Mouse (Mus musculus) neural tube, embryonic 12.5 days (tissue): ENCODE results near the gene Deup1. TPM values are rescaled to one million over a fixed set of nuclear protein-coding genes. Genes with fewer than 3 reads are reported as not detected.

ENCODE experiments used
- ATAC-seq: fragments of 200-750 bp; cut with Nextera tagmentation; 2 replicates; pipeline ENCODE4 v1.8.0; 2017; ENCODE audit warnings: low read depth, mild to moderate bottlenecking, moderate TSS enrichment, moderate library complexity; ENCODE audit not compliant: low FRiP score
- H3K27ac ChIP-seq: fragments of 300-500 bp; sonication (generic); 2 replicates; pipeline ENCODE4 v1.5.1; 2016
- H3K27me3 ChIP-seq: fragments of 300-500 bp; sonication (generic); replicated peaks from 2 replicates; pipeline ENCODE4 v1.6.1; 2016; ENCODE audit warnings: mild to moderate bottlenecking
- H3K36me3 ChIP-seq: fragments of 300-500 bp; sonication (generic); 2 replicates; pipeline ENCODE4 v1.6.1; 2016; ENCODE audit warnings: mild to moderate bottlenecking
- H3K4me1 ChIP-seq: fragments of 300-500 bp; sonication (generic); 2 replicates; pipeline ENCODE4 v1.6.1; 2016
- H3K4me2 ChIP-seq: fragments of 300-500 bp; sonication (generic); replicated peaks from 2 replicates; pipeline ENCODE4 v1.6.1; 2016; ENCODE audit warnings: mild to moderate bottlenecking
- H3K4me3 ChIP-seq: fragments of 300-500 bp; sonication (generic); 2 replicates; pipeline ENCODE4 v1.5.1; 2016
- H3K9ac ChIP-seq: fragments of 300-500 bp; sonication (generic); 2 replicates; pipeline ENCODE4 v1.6.1; 2016; ENCODE audit warnings: mild to moderate bottlenecking
- H3K9me3 ChIP-seq: fragments of 300-500 bp; sonication (generic); 2 replicates; pipeline ENCODE4 v1.6.1; 2016; ENCODE audit warnings: mild to moderate bottlenecking
- WGBS: fragments of 180-500 bp; shearing (Covaris S2); methylation state at CpG from one replicate; pipeline ENCODE4 v1.1.7; 2016; 5-methylcytosine and 5-hydroxymethylcytosine counted together
- polyA plus RNA-seq: library from polyadenylated mRNA; unstranded; fragments of >200 nt; fragmentation: Nextera tagmentation; extraction: Ambion mirVana; gene quantifications from 2 replicates; pipeline ENCODE4 v1.2.1, GENCODE M21; 2016

Deup1 gene
- 0.16 and 0.31 TPM in 2 replicates for polyA plus RNA-seq

DNA sequence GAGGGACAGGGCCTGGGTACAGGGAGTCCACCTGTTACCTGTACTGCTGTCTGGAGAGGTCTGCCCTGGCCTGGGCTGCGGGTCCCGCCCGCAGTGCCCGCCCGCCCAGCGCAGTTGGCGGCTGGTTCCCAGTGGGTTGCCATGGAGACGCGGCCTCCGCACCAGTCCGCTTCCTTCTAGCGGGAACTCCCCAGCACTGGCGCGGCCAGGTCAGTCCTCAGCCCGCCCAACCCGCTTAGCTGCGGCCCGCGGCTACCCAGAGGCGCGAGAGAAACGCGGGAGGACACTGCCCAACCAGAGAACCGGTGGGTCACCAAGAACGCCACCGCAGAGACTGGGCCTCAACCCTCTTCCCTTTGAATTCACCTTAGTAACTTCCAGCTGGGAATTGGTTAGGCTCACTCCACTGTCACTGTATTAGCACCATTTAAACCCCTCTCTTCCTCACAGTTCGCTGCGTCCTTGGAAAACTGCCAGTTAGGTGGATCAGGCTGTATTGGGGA is at the start of gene Deup1:
Gene Deup1 (minus strand): TSS at position 149 of the 503 bp plus-strand sequence.
- Histone ChIP-seq H3K27ac (no peak within 1 kb of the TSS), H3K4me2 (peak within 1 kb of the TSS; percentile 79), H3K36me3 (no peaks in the 10 kb centered on the region), H3K9me3 (no peaks in the 10 kb centered on the region), H3K4me3 (peak within 1 kb of the TSS; percentile 31), H3K9ac (0 out of 2 replicates have a peak within 1 kb of the TSS, but pooled peaks have one; percentile 30), H3K4me1 (peaks cover 7% of the 10 kb centered on the region), H3K27me3 (peaks cover 5% of the 10 kb centered on the region; the same call in 1 of the 2 replicates)
- ATAC-seq, result peak; percentile 77
- 2% methylated on average over 28 of the region's 28 CpGs for WGBS

- Histone ChIP-seq H3K27ac (no peak overlapping the region), H3K4me1 (peaks cover 4% of the 10 kb centered on the region; the same call in 1 of the 2 replicates), H3K36me3 (no peaks in the 10 kb centered on the region), H3K4me2 (no peak overlapping the region), H3K27me3 (no peaks in the 10 kb centered on the region), H3K9ac (no peak overlapping the region), H3K9me3 (no peaks in the 10 kb centered on the region), H3K4me3 (no peak overlapping the region)
- WGBS, result 45% methylated on average over 1 of the region's 1 CpGs
- ATAC-seq, result no peak
Measured at GRCm38 (mm10) chr9:15672251-15672650, 44.5 kb upstream of the Deup1 start.

- H3K4me2 ChIP-seq, result no peak overlapping the region
- no peaks in the 10 kb centered on the region for H3K36me3 ChIP-seq
- no peak overlapping the region for H3K9ac ChIP-seq
- H3K27me3 ChIP-seq, result no peaks in the 10 kb centered on the region
- no peak overlapping the region for H3K4me3 ChIP-seq
- ATAC-seq, result peak; percentile 65
- peaks cover 4% of the 10 kb centered on the region; the same call in 1 of the 2 replicates for H3K4me1 ChIP-seq
- H3K27ac ChIP-seq, result no peak overlapping the region
- 18% methylated on average over 5 of the region's 5 CpGs for WGBS
- H3K9me3 ChIP-seq, result no peaks in the 10 kb centered on the region
Measured at GRCm38 (mm10) chr9:15670002-15670527, 42.3 kb upstream of the Deup1 start.

GRCm38 (mm10) chr9:15669452-15669851 is 41.7 kb upstream of the Deup1 start:
- Histone ChIP-seq H3K9me3 (no peaks in the 10 kb centered on the region), H3K36me3 (no peaks in the 10 kb centered on the region), H3K9ac (no peak overlapping the region), H3K27ac (no peak overlapping the region), H3K27me3 (no peaks in the 10 kb centered on the region), H3K4me1 (peaks cover 4% of the 10 kb centered on the region; the same call in 1 of the 2 replicates), H3K4me2 (no peak overlapping the region), H3K4me3 (no peak overlapping the region)
- 62% methylated on average over 3 of the region's 3 CpGs for WGBS
- no peak for ATAC-seq

DNA sequence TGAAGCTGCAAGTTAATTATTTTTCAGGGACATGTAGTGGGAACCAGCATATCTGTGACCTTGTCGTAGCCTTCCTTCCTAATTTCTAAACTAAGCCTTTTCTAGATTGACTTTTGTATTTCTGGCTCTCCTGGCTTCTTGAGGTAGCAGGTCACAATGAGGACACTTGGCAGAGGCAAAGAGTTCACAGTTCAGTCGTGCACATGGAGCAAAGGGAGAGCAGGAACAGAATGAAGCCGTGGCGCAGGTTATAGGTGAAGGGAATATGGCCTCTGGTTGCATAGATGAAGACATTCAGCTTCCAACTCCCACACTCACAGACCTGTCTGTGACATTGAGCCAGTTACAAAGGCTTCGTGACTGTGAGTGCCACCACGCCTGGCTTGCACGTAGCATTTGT is 36.9 kb upstream of the Deup1 start:
- H3K36me3 ChIP-seq, result no peaks in the 10 kb centered on the region
- H3K4me2 ChIP-seq, result no peak overlapping the region
- WGBS, result 88% methylated on average over 7 of the region's 7 CpGs
- no peaks in the 10 kb centered on the region for H3K4me1 ChIP-seq
- H3K27ac ChIP-seq, result no peak overlapping the region
- no peaks in the 10 kb centered on the region for H3K9me3 ChIP-seq
- H3K27me3 ChIP-seq, result no peaks in the 10 kb centered on the region
- no peak overlapping the region for H3K9ac ChIP-seq
- ATAC-seq, result no peak
- H3K4me3 ChIP-seq, result no peak overlapping the region

GRCm38 (mm10) chr9:15659069-15659468 is 31.3 kb upstream of the Deup1 start:
- WGBS, result 62% methylated on average over 6 of the region's 6 CpGs
- Histone ChIP-seq H3K27ac (no peak overlapping the region), H3K27me3 (no peaks in the 10 kb centered on the region), H3K4me2 (no peak overlapping the region), H3K36me3 (no peaks in the 10 kb centered on the region), H3K9ac (no peak overlapping the region), H3K4me1 (peaks cover 7% of the 10 kb centered on the region), H3K4me3 (no peak overlapping the region), H3K9me3 (peaks cover 6% of the 10 kb centered on the region; the same call in 1 of the 2 replicates)
- ATAC-seq, result no peak

DNA sequence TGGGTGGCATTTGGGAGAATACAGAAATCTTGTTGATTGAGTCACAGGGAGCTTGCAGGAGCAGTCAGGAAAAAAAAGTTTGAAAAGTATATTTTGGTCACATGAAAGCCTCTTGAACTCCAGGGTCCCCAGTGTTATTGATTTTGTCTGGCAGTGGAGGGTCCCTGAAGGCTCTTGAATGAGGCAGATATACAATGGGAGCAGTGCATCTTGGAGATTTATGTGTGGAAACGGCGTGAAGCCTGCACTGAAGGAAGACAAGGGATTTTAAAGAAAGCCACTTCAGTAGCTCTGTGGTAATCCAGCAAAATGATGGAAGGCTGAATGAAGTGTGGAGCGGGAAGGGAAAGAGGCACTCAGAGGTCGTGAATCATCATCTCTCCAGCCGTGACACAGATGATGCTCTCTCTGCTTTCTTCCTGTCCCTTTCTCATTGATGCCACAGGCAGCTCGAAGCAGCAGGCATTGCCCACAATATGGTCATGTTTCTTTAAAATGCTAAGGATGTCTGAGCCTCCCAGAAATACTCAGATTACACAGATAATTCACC is 30.6 kb upstream of the Deup1 start:
- Histone ChIP-seq H3K9ac (no peak overlapping the region), H3K4me3 (no peak overlapping the region), H3K27me3 (no peaks in the 10 kb centered on the region), H3K27ac (no peak overlapping the region), H3K4me2 (no peak overlapping the region), H3K36me3 (no peaks in the 10 kb centered on the region), H3K9me3 (peaks cover 6% of the 10 kb centered on the region; the same call in 1 of the 2 replicates), H3K4me1 (peaks cover 7% of the 10 kb centered on the region)
- 8% methylated on average over 6 of the region's 6 CpGs for WGBS
- ATAC-seq, result 0 out of 2 replicates have a peak, but pooled peaks have one; percentile 50

DNA sequence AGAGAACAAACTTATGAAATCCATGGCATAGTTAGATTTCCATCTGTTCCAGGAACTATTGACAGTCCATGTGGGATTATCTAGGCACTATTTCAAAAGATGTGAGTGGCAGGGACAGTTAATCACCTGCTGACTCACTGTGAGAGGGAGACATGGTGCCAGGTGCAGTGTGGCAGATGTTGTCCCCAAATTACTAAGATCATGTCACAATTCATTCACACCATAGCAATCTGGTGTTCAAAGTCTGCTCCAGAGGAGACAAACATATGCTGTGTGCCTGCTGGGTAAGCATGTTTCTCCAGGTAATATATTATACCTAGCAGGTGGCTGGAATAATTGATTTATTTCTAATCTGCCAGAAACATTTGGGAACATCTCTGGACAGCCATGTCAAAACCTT is 25.3 kb upstream of the Deup1 start:
- no peak for ATAC-seq
- Histone ChIP-seq H3K27ac (no peak overlapping the region), H3K4me3 (no peak overlapping the region), H3K9me3 (peaks cover 6% of the 10 kb centered on the region; the same call in 1 of the 2 replicates), H3K4me1 (peaks cover 2% of the 10 kb centered on the region; the same call in 1 of the 2 replicates), H3K9ac (no peak overlapping the region), H3K36me3 (no peaks in the 10 kb centered on the region), H3K4me2 (no peak overlapping the region), H3K27me3 (no peaks in the 10 kb centered on the region)

GRCm38 (mm10) chr9:15649977-15650376 is 22.2 kb upstream of the Deup1 start:
- Histone ChIP-seq H3K36me3 (no peaks in the 10 kb centered on the region), H3K27me3 (no peaks in the 10 kb centered on the region), H3K4me2 (no peak overlapping the region), H3K9me3 (peaks cover 6% of the 10 kb centered on the region; the same call in 1 of the 2 replicates), H3K9ac (no peak overlapping the region), H3K27ac (no peak overlapping the region), H3K4me1 (no peaks in the 10 kb centered on the region), H3K4me3 (no peak overlapping the region)
- no peak for ATAC-seq
- WGBS, result 97% methylated on average over 2 of the region's 2 CpGs

- ATAC-seq, result no peak
Measured at GRCm38 (mm10) chr9:15627384-15627783, 349 bp downstream of the Deup1 start.

GRCm38 (mm10) chr9:15624739-15625138 is 3.0 kb downstream of the Deup1 start:
- whole genome bisulfite sequencing, result 65% methylated on average over 3 of the region's 3 CpGs
- no peaks in the 10 kb centered on the region for H3K36me3 ChIP-seq
- H3K9ac ChIP-seq, result no peak overlapping the region
- H3K9me3 ChIP-seq, result no peaks in the 10 kb centered on the region
- H3K4me2 ChIP-seq, result no peak overlapping the region
- no peak overlapping the region for H3K4me3 ChIP-seq
- H3K27ac ChIP-seq, result no peak overlapping the region
- ATAC-seq, result no peak
- peaks cover 7% of the 10 kb centered on the region for H3K4me1 ChIP-seq
- peaks cover 5% of the 10 kb centered on the region; the same call in 1 of the 2 replicates for H3K27me3 ChIP-seq

More at GRCm38 (mm10) chr9:15627384-15627783, 349 bp downstream of the Deup1 start:
- Histone ChIP-seq H3K4me2 (peak overlapping the region; percentile 79), H3K9me3 (no peaks in the 10 kb centered on the region), H3K4me3 (peak overlapping the region; percentile 31), H3K4me1 (peaks cover 7% of the 10 kb centered on the region), H3K27me3 (peaks cover 5% of the 10 kb centered on the region; the same call in 1 of the 2 replicates), H3K27ac (no peak overlapping the region), H3K36me3 (no peaks in the 10 kb centered on the region), H3K9ac (0 out of 2 replicates have a peak overlapping the region, but pooled peaks have one; percentile 30)
- WGBS, result 19% methylated on average over 5 of the region's 5 CpGs

- no peak overlapping the region for H3K4me2 ChIP-seq
- no peaks in the 10 kb centered on the region for H3K27me3 ChIP-seq
- H3K4me1 ChIP-seq, result no peaks in the 10 kb centered on the region
- no peak for ATAC-seq
- no peaks in the 10 kb centered on the region for H3K36me3 ChIP-seq
- no peak overlapping the region for H3K4me3 ChIP-seq
- no peak overlapping the region for H3K27ac ChIP-seq
- WGBS, result 80% methylated on average over 1 of the region's 1 CpGs
- H3K9me3 ChIP-seq, result no peaks in the 10 kb centered on the region
- H3K9ac ChIP-seq, result no peak overlapping the region
Measured at GRCm38 (mm10) chr9:15619767-15620166, 8.0 kb downstream of the Deup1 start.
